Comparison of ENCODE assay signal across 8 mouse cellular contexts in the genomic region with DNA sequence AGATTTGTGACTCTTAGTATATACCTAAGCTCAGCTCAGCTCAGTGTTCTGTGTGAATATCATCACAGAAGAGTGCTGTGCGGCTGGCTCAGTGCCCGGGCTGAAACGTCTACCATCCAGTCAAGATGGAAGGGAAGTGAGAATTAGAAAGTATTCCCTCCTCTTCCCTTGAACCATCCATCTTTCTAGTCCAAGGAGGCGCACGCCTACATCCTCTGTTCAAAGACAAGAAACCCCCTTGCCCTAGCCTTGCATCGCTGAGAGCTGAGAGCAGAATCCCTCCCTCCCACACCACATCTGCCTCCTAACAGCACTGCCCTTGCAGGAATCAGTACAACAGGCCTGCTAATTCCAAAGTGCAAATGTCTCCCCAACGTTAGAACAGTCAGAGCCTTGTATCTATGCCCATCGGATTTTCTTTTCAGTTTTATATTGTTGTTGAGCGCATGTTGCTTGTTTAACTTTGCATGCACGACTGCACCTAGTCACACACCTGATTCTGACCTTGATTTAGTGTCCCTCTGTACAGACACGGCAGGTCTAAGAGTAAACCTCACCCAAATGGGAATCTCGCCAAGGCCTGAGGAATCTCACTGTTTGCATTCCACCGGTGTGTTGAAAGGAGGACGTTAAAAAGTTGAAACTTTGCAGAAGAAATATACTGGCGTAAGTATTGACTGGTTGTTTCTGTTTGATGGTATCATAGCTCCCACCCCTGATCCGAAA.
A peak's percentile ranks its signal among the peaks of the same experiment; 100 is the strongest.
DNase-seq lines count a peak whose midpoint lies in the region; ATAC-seq and TF ChIP-seq lines count a peak whose summit lies in the region.

No protein-coding gene starts in this region.

- no peaks in the 10 kb centered on the region for H3K27me3 ChIP-seq in limb, embryonic 14.5 days (ENCODE audit: control insufficient read depth, insufficient read depth, low read length)
- no peaks in the 10 kb centered on the region for H3K27me3 ChIP-seq in limb, embryonic 10.5 days (ENCODE audit: low read depth, poor library complexity, severe bottlenecking)
- no peaks in the 10 kb centered on the region for H3K27me3 ChIP-seq in kidney, embryonic 16.5 days (ENCODE audit: insufficient read depth, low read length)
- H3K27me3 ChIP-seq in liver, embryonic 13.5 days, result no peaks in the 10 kb centered on the region
- no peaks in the 10 kb centered on the region for H3K27me3 ChIP-seq in stomach, postnatal 0 days (ENCODE audit: control insufficient read depth, insufficient read depth, low read length)

- no peak overlapping the region for H3K27ac ChIP-seq in limb, embryonic 14.5 days (replicated peaks; ENCODE audit: low read depth, low read length)
- H3K27ac ChIP-seq in limb, embryonic 10.5 days, result no peak overlapping the region
- peak overlapping the region; percentile 25; the same call in 1 of the 2 replicates for H3K27ac ChIP-seq in kidney, embryonic 16.5 days (ENCODE audit: low read length)
- peak overlapping the region; percentile 18; the same call in 1 of the 2 replicates for H3K27ac ChIP-seq in liver, embryonic 13.5 days
- H3K27ac ChIP-seq in stomach, postnatal 0 days (replicated peaks), result peak overlapping the region; percentile 73

- WGBS in limb, embryonic 14.5 days, result 55% methylated on average over 16 of the region's 16 CpGs
- WGBS in limb, embryonic 10.5 days, result 75% methylated on average over 16 of the region's 16 CpGs
- WGBS in kidney, embryonic 16.5 days, result 22% methylated on average over 16 of the region's 16 CpGs
- 65% methylated on average over 16 of the region's 16 CpGs for WGBS in liver, embryonic 13.5 days (ENCODE audit: insufficient replicate concordance)
- 20% methylated on average over 16 of the region's 16 CpGs for WGBS in stomach, postnatal 0 days

- DNase-seq in limb, embryonic 14.5 days (ENCODE audit: low spot score), result peak; percentile 47
- no peak for DNase-seq in limb, embryonic 10.5 days (ENCODE audit: low spot score)
- peak; percentile 60 to 81 for DNase-seq in frontal cortex, postnatal 36 days (ENCODE audit: low spot score in 2 of 2)
- no peak for DNase-seq in liver, embryonic 13.5 days
- peak; percentile 59 for DNase-seq in stomach, postnatal 0 days (ENCODE audit: low spot score)
- DNase-seq in MN1 (ENCODE audit: low spot score), result no peak
- no peak for DNase-seq in spleen, postnatal 36 days (ENCODE audit: low spot score in 2 of 2)

- no peak overlapping the region for H3K9ac ChIP-seq in limb, embryonic 14.5 days (ENCODE audit: low read depth, low read length, severe bottlenecking)
- no peak overlapping the region for H3K9ac ChIP-seq in kidney, embryonic 16.5 days (replicated peaks; ENCODE audit: low read length)
- H3K9ac ChIP-seq in liver, embryonic 13.5 days, result no peak overlapping the region
- 0 out of 2 replicates have a peak overlapping the region, but pooled peaks have one; percentile 18 for H3K9ac ChIP-seq in stomach, postnatal 0 days (ENCODE audit: low read length)

- H3K36me3 ChIP-seq in limb, embryonic 14.5 days (ENCODE audit: control insufficient read depth, insufficient read depth, low read length), result no peaks in the 10 kb centered on the region
- H3K36me3 ChIP-seq in limb, embryonic 10.5 days, result no peaks in the 10 kb centered on the region
- no peaks in the 10 kb centered on the region for H3K36me3 ChIP-seq in kidney, embryonic 16.5 days (ENCODE audit: insufficient read depth, low read length)
- H3K36me3 ChIP-seq in liver, embryonic 13.5 days, result no peaks in the 10 kb centered on the region
- H3K36me3 ChIP-seq in stomach, postnatal 0 days (ENCODE audit: control insufficient read depth, insufficient read depth, low read length), result no peaks in the 10 kb centered on the region

- no peaks in the 10 kb centered on the region for H3K9me3 ChIP-seq in limb, embryonic 14.5 days (ENCODE audit: control insufficient read depth, low read length)
- H3K9me3 ChIP-seq in limb, embryonic 10.5 days (replicated peaks), result no peaks in the 10 kb centered on the region
- no peaks in the 10 kb centered on the region for H3K9me3 ChIP-seq in kidney, embryonic 16.5 days (ENCODE audit: low read length)
- H3K9me3 ChIP-seq in liver, embryonic 13.5 days (replicated peaks), result no peaks in the 10 kb centered on the region
- H3K9me3 ChIP-seq in stomach, postnatal 0 days (ENCODE audit: control insufficient read depth, low read length), result no peaks in the 10 kb centered on the region

- TF ChIP-seq POLR2A in limb, embryonic 14.5 days (IDR thresholded peaks at IDR 0.05; ENCODE audit: borderline replicate concordance, extremely low read depth, insufficient read depth, insufficient read length), result no peak

- TF ChIP-seq EP300 in stomach, postnatal 0 days (optimal IDR thresholded peaks at IDR 0.05), result no peak

- H3K4me2 ChIP-seq in limb, embryonic 14.5 days (replicated peaks; ENCODE audit: low read depth, low read length, severe bottlenecking), result no peak overlapping the region
- H3K4me2 ChIP-seq in kidney, embryonic 16.5 days (replicated peaks; ENCODE audit: low read depth, low read length), result no peak overlapping the region
- H3K4me2 ChIP-seq in liver, embryonic 13.5 days, result no peak overlapping the region
- peak overlapping the region; percentile 0 for H3K4me2 ChIP-seq in stomach, postnatal 0 days (replicated peaks; ENCODE audit: low read depth)

- TF ChIP-seq CTCF in stomach, postnatal 0 days (IDR thresholded peaks at IDR 0.05; ENCODE audit: low read depth), result no peak

- no peak for ATAC-seq in limb, embryonic 14.5 days (ENCODE audit: low FRiP score, low read depth)
- ATAC-seq in kidney, embryonic 16.5 days (ENCODE audit: low FRiP score, low TSS enrichment), result peak; percentile 87
- peak; percentile 39; the same call in 1 of the 2 replicates for ATAC-seq in liver, embryonic 13.5 days (ENCODE audit: low read depth)
- peak; percentile 86 for ATAC-seq in stomach, postnatal 0 days (ENCODE audit: low FRiP score, low TSS enrichment)

- no peak overlapping the region for H3K4me3 ChIP-seq in limb, embryonic 14.5 days (replicated peaks; ENCODE audit: low read length)
- H3K4me3 ChIP-seq in limb, embryonic 10.5 days, result no peak overlapping the region
- H3K4me3 ChIP-seq in kidney, embryonic 16.5 days (ENCODE audit: low read length), result no peak overlapping the region
- no peak overlapping the region for H3K4me3 ChIP-seq in liver, embryonic 13.5 days (replicated peaks)
- no peak overlapping the region for H3K4me3 ChIP-seq in stomach, postnatal 0 days (ENCODE audit: low read depth, low read length)

- no peaks in the 10 kb centered on the region for H3K4me1 ChIP-seq in limb, embryonic 14.5 days (ENCODE audit: control insufficient read depth, insufficient read depth, low read length)
- H3K4me1 ChIP-seq in limb, embryonic 10.5 days, result peaks cover 8% of the 10 kb centered on the region; the same call in 1 of the 2 replicates
- peaks cover 10% of the 10 kb centered on the region; the same call in 1 of the 2 replicates for H3K4me1 ChIP-seq in kidney, embryonic 16.5 days (ENCODE audit: insufficient read depth, low read length)
- H3K4me1 ChIP-seq in liver, embryonic 13.5 days (replicated peaks), result peaks cover 2% of the 10 kb centered on the region; the same call in 1 of the 2 replicates
- H3K4me1 ChIP-seq in stomach, postnatal 0 days (replicated peaks; ENCODE audit: control insufficient read depth, insufficient read depth), result 0 out of 2 replicates have a peak, but pooled peaks cover 2% of the 10 kb centered on the region

Comparison
In these comparisons a context has a peak if more than half of its experiments do, and no peak if none do; other contexts are left out.
1. DNase-seq: peak in limb, embryonic 14.5 days (single experiment), frontal cortex, postnatal 36 days (2 of 2) and stomach, postnatal 0 days (single experiment); none in limb, embryonic 10.5 days (single experiment), liver, embryonic 13.5 days (single experiment), MN1 (single experiment) and spleen, postnatal 36 days (0 of 2).
2. H3K27ac ChIP-seq: peak in kidney, embryonic 16.5 days (single experiment), liver, embryonic 13.5 days (single experiment) and stomach, postnatal 0 days (single experiment); none in limb, embryonic 14.5 days (single experiment) and limb, embryonic 10.5 days (single experiment).